Mouse (Mus musculus) cerebellum, adult 2 months (tissue): ENCODE data around the gene U2af1l4. TPM values are rescaled to one million over a fixed set of nuclear protein-coding genes. Genes with fewer than 3 reads are reported as not detected.
A peak's percentile ranks its signal among the peaks of the same experiment; 100 is the strongest.

ENCODE experiments used
- DNase-seq, 2 experiments: peaks; one replicate each; pipeline ENCODE4 v3.0.0; 2021
- H3K27ac ChIP-seq: fragments of 200-500 bp; 2 replicates; pipeline ENCODE4 v1.5.1; 2012; ENCODE audit warnings: low read length, control low read depth, inconsistent platforms; ENCODE audit not compliant: insufficient read depth
- H3K27me3 ChIP-seq: fragments of 200-500 bp; 2 replicates; pipeline ENCODE4 v1.6.1; 2012; ENCODE audit warnings: inconsistent platforms, mild to moderate bottlenecking, low read length, moderate library complexity; ENCODE audit not compliant: control insufficient read depth, insufficient read depth
- H3K4me1 ChIP-seq: fragments of 200-500 bp; 2 replicates; pipeline ENCODE4 v1.6.1; 2011; ENCODE audit warnings: low read length; ENCODE audit not compliant: control insufficient read depth, insufficient read depth
- H3K4me3 ChIP-seq: fragments of 200-500 bp; replicated peaks from 2 replicates; pipeline ENCODE3; 2011; ENCODE audit warnings: mild to moderate bottlenecking, low read depth, low read length, control low read depth; ENCODE audit not compliant: insufficient read depth
- CTCF ChIP-seq: fragments of 200-500 bp; IDR thresholded peaks from 2 replicates; pipeline ENCODE4 v1.5.1; 2011; ENCODE audit warnings: low read depth, mild to moderate bottlenecking, control low read depth, low read length, moderate library complexity, borderline replicate concordance; ENCODE audit not compliant: insufficient read depth
- POLR2A ChIP-seq: fragments of 200-500 bp; IDR thresholded peaks from 2 replicates; pipeline ENCODE4 v1.6.1; 2011; ENCODE audit warnings: low read length, control low read depth, borderline replicate concordance; ENCODE audit not compliant: insufficient read depth
- WGBS: fragments of 180-500 bp; shearing (Covaris S2); methylation state at CpG from one replicate; pipeline ENCODE4 v1.1.7; 2018; 5-methylcytosine and 5-hydroxymethylcytosine counted together
- polyA plus RNA-seq: library from polyadenylated mRNA; depleted of rRNA; stranded (reverse); fragments of >200 nt; gene quantifications from 2 replicates; pipeline ENCODE4 v1.2.3, GENCODE M21; 2012

The U2af1l4 gene
- polyA plus RNA-seq, 1 experiment, result 117 TPM

DNA sequence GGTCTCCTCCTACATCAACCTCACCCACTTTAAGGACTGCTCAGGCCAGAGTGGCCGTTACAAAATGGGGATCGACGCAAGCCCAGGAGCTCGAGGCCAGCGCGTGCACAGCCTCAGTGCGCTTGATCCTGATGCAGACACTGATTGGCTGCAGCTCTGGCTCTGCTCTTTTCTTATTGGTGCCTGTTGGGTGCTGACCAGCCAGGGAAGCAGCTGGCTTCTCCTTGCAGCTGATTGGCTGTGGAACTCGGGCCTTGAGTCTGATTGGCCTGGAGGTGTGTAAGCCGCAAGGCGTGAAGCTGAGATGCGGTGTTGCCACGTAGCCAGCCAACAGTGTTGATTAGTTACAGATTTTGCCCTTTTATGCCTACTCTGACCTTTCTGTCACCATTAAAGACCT is 35.7 kb downstream of the U2af1l4 start, which contains the start of gene Zbtb32:
TSS of gene Zbtb32 (minus strand) at position 124 of the 400 bp plus-strand sequence.
- DNase-seq, result no peak
- 93% methylated on average over 12 of the region's 12 CpGs for WGBS
- no peak within 1 kb of the TSS for H3K27ac ChIP-seq

DNA sequence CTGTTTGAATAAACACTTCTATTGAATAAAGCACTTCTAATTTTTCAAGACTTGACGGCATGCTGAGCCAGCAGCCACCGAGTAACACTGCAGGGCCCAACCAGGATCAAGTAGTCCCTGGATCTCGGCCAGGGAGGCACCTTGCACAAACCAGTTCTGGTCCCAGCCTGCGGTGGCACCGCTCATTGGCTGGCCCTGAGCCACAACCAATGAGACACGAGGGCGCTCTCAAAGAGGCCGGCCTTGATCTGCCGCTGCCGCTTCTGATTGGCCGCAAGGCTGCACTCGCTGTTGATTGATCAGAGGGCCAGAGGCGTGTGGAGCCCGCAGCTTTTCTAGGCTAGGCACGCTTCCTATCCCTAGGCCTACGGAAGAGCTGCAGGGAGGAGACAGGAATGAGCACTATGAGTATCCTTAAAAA is 36.8 kb downstream of the U2af1l4 start:
- 2% methylated on average over 16 of the region's 16 CpGs for WGBS
- H3K27ac ChIP-seq, result peak overlapping the region; percentile 37; the same call in 1 of the 2 replicates
- H3K4me1 ChIP-seq, result peaks cover 6% of the 10 kb centered on the region
- peak overlapping the region; percentile 31 for H3K4me3 ChIP-seq
- DNase-seq, result peak; percentile 95 to 98
- TF ChIP-seq CTCF (no peak), POLR2A (peak; percentile 59; the same call in 1 of the 2 replicates)
- no peaks in the 10 kb centered on the region for H3K27me3 ChIP-seq

More for the DNA sequence above, 35.7 kb downstream of the U2af1l4 start, which contains the start of gene Zbtb32:
- H3K27me3 ChIP-seq, result no peaks in the 10 kb centered on the region
- peak within 1 kb of the TSS; percentile 15 for H3K4me3 ChIP-seq
- TF ChIP-seq POLR2A (no peak), CTCF (no peak)
- peaks cover 6% of the 10 kb centered on the region for H3K4me1 ChIP-seq

GRCm38 (mm10) chr7:30600651-30601050 is 37.5 kb downstream of the U2af1l4 start:
- WGBS, result 45% methylated on average over 7 of the region's 7 CpGs
- Histone ChIP-seq H3K4me3 (no peak overlapping the region), H3K27me3 (no peaks in the 10 kb centered on the region), H3K27ac (peak overlapping the region; percentile 37; the same call in 1 of the 2 replicates), H3K4me1 (peaks cover 6% of the 10 kb centered on the region)
- DNase-seq, result no peak
- no peak for TF ChIP-seq POLR2A
- no peak for TF ChIP-seq CTCF

DNA sequence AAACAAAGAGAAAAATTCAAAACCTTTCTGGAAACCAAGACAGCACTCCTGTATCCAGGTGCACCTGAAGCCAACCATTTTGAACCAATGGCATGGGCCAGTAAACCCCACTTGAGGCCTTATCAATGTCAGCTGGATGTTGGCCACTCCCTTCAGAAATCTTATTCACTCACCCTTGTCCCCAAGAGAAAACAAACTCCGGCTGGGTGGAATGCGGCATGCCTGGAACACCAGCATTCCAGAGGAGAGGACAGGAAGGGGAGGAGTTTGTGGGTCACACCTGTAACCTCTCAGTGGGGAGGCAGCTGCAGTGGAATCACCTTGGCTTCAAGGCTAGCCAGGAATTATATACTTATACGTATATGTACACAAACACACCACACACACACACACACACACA is 39.5 kb downstream of the U2af1l4 start:
- H3K4me3 ChIP-seq, result no peak overlapping the region
- H3K27ac ChIP-seq, result no peak overlapping the region
- H3K27me3 ChIP-seq, result no peaks in the 10 kb centered on the region
- peaks cover 6% of the 10 kb centered on the region for H3K4me1 ChIP-seq
- WGBS, result 72% methylated on average over 3 of the region's 3 CpGs
- TF ChIP-seq POLR2A (no peak), CTCF (no peak)
- no peak for DNase-seq

DNA sequence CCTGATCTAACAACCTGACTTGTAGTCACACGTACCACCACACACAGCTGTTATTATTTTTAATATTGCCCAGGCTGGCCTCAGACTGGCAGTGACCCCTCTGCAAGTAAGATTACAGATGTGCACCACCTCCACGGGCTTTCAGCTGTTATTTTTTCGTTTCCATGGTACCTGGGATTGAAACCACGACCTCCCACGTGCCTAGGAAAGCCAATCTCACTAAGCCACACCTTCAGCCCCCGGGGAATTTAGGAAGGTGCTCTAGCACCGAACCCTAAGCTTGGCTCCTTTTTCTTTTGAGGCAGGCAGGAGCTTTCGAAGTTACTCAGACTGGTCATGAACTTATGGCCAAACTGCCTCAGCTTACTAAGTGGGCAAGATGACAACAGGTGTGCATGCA is 41.3 kb downstream of the U2af1l4 start:
- TF ChIP-seq CTCF, result no peak
- no peak for TF ChIP-seq POLR2A
- H3K4me3 ChIP-seq, result no peak overlapping the region
- no peaks in the 10 kb centered on the region for H3K27me3 ChIP-seq
- no peak overlapping the region for H3K27ac ChIP-seq
- DNase-seq, result no peak
- H3K4me1 ChIP-seq, result peaks cover 6% of the 10 kb centered on the region
- WGBS, result 58% methylated on average over 8 of the region's 8 CpGs

DNA sequence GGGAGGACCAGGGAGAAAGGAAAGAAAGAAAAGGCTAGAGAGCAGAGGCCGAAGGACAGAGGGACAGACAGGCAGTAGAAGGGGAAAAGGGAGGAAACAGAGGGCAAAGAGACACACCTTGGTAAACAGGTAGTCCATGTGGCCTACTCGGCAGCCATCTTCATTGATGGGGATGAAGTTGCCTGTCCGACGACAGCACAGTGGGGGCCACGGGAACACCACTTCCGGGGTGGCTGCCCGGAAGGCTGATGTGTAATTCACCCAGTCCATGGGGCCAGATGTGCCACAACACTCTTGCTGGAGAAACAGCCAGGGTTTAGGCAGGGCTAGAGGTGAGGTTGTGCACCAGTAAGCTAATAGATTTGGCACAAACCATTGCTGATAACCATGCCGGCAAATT is 41.8 kb downstream of the U2af1l4 start:
- no peak overlapping the region for H3K27ac ChIP-seq
- TF ChIP-seq CTCF (no peak), POLR2A (no peak)
- 81% methylated on average over 8 of the region's 8 CpGs for WGBS

DNA sequence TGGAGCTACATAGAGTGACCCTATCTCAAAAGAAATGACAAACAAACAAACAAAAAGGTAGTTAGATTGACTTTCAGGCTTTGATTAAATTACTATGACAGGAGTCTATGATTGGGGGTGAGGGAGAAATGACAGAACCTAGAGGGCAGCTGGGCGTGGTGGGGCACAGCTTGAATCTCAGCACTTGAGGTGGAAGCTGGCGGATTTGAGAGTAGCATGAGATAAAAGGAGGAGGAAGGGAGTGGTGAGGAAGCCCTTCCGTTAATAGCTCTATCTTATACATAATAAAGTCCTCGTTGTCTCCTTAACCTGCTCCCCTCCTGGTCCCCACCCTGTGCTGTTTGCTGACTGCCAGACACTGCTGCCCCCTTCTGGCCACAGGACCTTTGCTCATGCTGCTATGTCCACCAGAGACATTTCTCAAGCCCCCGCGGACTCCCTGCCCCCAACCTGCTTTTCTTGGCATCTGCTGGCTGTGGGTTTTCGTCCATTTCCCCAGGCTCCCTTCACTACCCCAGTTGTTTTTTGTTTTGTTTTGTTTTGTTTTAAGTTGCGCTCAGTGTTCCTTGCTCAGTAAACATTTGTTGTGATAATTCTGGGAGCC is 44.7 kb downstream of the U2af1l4 start:
- TF ChIP-seq POLR2A (no peak), CTCF (peak; percentile 64; the same call in 1 of the 2 replicates)
- Histone ChIP-seq H3K27me3 (no peaks in the 10 kb centered on the region), H3K4me3 (no peak overlapping the region), H3K4me1 (no peaks in the 10 kb centered on the region), H3K27ac (no peak overlapping the region)
- DNase-seq, result peak; percentile 44 to 49
- WGBS, result 21% methylated on average over 8 of the region's 8 CpGs

More for the DNA sequence above, 41.8 kb downstream of the U2af1l4 start:
- DNase-seq, result no peak
- Histone ChIP-seq H3K4me1 (peaks cover 6% of the 10 kb centered on the region), H3K4me3 (no peak overlapping the region), H3K27me3 (no peaks in the 10 kb centered on the region)

DNA sequence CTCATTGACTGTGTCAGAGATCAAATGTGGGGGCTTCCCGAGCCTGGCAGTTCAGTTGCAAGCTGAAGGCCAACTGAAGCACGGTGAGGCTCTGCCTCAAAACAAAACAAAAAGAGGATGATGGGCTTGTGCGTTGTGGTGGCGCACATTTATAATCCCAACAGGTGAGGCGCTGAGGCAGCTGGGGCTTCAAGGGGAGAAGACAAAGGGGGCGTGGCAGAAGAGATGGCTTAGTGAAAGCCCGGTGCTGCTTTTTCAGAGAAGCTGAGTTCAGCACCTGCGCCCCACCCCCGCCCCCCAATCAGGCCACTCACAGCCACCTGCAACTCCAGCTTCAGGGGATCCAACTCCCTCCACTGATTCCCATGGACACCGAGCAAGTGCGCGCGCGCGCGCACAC is 45.4 kb downstream of the U2af1l4 start:
- no peak overlapping the region for H3K27ac ChIP-seq
- H3K4me1 ChIP-seq, result no peaks in the 10 kb centered on the region
- no peak for DNase-seq
- H3K27me3 ChIP-seq, result no peaks in the 10 kb centered on the region
- H3K4me3 ChIP-seq, result no peak overlapping the region
- 59% methylated on average over 15 of the region's 16 CpGs for WGBS
- TF ChIP-seq CTCF (no peak), POLR2A (no peak)
